Mouse (Mus musculus) midbrain, embryonic 14.5 days (tissue): ENCODE results near the gene Tpcn2. TPM values are rescaled to one million over a fixed set of nuclear protein-coding genes. Genes with fewer than 3 reads are reported as not detected.

ENCODE experiments used
- ATAC-seq: fragments of 200-750 bp; cut with Nextera tagmentation; 2 replicates; pipeline ENCODE4 v1.8.0; 2017; ENCODE audit warnings: moderate number of reproducible peaks, moderate library complexity; ENCODE audit not compliant: low FRiP score, low TSS enrichment
- DNase-seq: peaks from one replicate; pipeline ENCODE4 v3.0.0-alpha.2; 2015
- H3K27ac ChIP-seq: fragments of 300-500 bp; sonication (generic); replicated peaks from 2 replicates; pipeline ENCODE4 v1.5.1; 2014; ENCODE audit warnings: mild to moderate bottlenecking, low read depth, low read length, moderate library complexity
- H3K27me3 ChIP-seq: fragments of 300-500 bp; sonication (generic); 2 replicates; pipeline ENCODE4 v1.6.1; 2014; ENCODE audit warnings: low read length, control low read depth, mixed read lengths; ENCODE audit not compliant: control insufficient read depth, insufficient read depth
- H3K36me3 ChIP-seq: fragments of 300-500 bp; sonication (generic); 2 replicates; pipeline ENCODE4 v1.6.1; 2014; ENCODE audit warnings: low read length, control low read depth; ENCODE audit not compliant: control insufficient read depth, insufficient read depth
- H3K4me1 ChIP-seq: fragments of 300-500 bp; sonication (generic); 2 replicates; pipeline ENCODE4 v1.6.1; 2014; ENCODE audit warnings: mild to moderate bottlenecking, antibody characterized with exemption, low read length, control low read depth; ENCODE audit not compliant: control insufficient read depth, insufficient read depth
- H3K4me2 ChIP-seq: fragments of 300-500 bp; sonication (generic); 2 replicates; pipeline ENCODE4 v1.6.1; 2014; ENCODE audit warnings: mild to moderate bottlenecking, low read length, moderate library complexity
- H3K4me3 ChIP-seq: fragments of 300-500 bp; sonication (generic); replicated peaks from 2 replicates; pipeline ENCODE4 v1.5.1; 2014; ENCODE audit warnings: low read depth, low read length
- H3K9ac ChIP-seq: fragments of 300-500 bp; sonication (generic); replicated peaks from 2 replicates; pipeline ENCODE4 v1.6.1; 2014; ENCODE audit warnings: mild to moderate bottlenecking, low read length, moderate library complexity
- H3K9me3 ChIP-seq: fragments of 300-500 bp; sonication (generic); 2 replicates; pipeline ENCODE4 v1.6.1; 2016; ENCODE audit warnings: low read length, control low read depth, mixed read lengths; ENCODE audit not compliant: control insufficient read depth
- WGBS: fragments of 180-500 bp; shearing (Covaris S2); extraction: QIAGEN DNeasy Blood & Tissue Kit; methylation state at CpG from one replicate; pipeline ENCODE4 v1.1.7; 2014; 5-methylcytosine and 5-hydroxymethylcytosine counted together
- polyA plus RNA-seq: library from polyadenylated mRNA; unstranded; fragments of >200 nt; fragmentation: Nextera tagmentation; extraction: Ambion mirVana; gene quantifications from 2 replicates; pipeline ENCODE4 v1.2.1, GENCODE M21; 2014

Gene Tpcn2
- polyA plus RNA-seq, 1 experiment from 2014 or later: 1.4 TPM

DNA sequence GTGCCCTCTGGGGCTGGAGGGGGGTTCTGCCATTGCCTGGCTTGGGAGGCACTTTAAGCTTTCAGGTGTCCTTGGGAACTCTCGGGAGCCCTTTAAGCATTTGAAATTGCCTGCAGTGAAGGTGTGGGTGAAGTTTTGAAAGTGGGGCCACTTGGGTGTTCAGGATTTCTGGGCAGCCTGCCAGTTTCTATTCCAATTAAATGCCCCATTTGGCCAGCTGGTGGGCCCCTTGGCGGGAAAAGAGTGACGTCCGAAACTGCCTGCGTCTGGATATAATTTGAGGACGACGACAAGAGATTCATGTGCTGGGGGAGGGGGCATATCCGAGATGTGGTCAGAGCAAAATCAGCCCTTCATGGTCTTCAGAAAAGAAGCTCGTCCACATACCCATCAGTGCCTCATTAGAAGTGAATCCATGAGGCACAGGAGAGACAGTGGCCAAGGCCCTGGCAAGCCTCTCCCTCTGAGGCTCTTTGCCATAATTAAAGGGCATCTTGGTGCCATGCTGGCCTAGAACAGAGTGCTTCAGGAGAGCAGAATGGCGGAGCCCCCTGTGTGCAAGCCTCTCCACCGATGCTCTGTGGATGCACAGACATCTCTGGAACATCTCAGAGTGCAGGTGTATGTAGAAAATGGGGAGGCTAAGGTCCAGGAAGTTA lies 102.3 kb downstream of the Tpcn2 start:
- Histone ChIP-seq H3K9ac (no peak overlapping the region), H3K27ac (no peak overlapping the region), H3K4me3 (no peak overlapping the region), H3K4me1 (peaks cover 8% of the 10 kb centered on the region), H3K27me3 (no peaks in the 10 kb centered on the region), H3K36me3 (no peaks in the 10 kb centered on the region), H3K9me3 (no peaks in the 10 kb centered on the region), H3K4me2 (no peak overlapping the region)
- ATAC-seq (no peak), DNase-seq (peak; percentile 51)
- 64% methylated on average over 11 of the region's 11 CpGs for WGBS

DNA sequence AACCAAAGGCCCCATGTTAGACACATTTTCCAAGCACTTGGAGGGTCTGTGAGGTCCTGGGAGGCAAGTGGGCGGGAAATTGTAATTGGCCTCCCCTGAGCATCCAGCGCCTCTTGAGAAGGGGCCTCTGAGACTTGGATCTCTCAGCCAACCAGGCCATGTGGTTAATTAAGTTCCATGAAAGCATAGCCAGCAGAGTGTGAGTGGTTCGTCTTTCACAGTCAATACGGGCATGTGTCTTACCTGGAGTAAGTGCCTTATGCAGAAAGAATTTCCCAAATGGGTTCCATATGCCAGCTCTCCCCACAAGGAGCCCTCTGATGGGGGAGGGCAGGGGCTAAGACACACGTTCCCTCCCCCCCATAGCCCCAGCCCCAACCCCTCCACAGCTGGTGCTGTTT lies 104.1 kb downstream of the Tpcn2 start:
- ATAC-seq: no peak
- H3K4me2 ChIP-seq: no peak overlapping the region
- H3K36me3 ChIP-seq: no peaks in the 10 kb centered on the region
- WGBS: 65% methylated on average over 5 of the region's 5 CpGs
- no peak for DNase-seq
- H3K4me3 ChIP-seq: no peak overlapping the region
- H3K27ac ChIP-seq: no peak overlapping the region
- peaks cover 9% of the 10 kb centered on the region for H3K4me1 ChIP-seq
- no peaks in the 10 kb centered on the region for H3K9me3 ChIP-seq
- H3K9ac ChIP-seq: no peak overlapping the region
- H3K27me3 ChIP-seq: no peaks in the 10 kb centered on the region

DNA sequence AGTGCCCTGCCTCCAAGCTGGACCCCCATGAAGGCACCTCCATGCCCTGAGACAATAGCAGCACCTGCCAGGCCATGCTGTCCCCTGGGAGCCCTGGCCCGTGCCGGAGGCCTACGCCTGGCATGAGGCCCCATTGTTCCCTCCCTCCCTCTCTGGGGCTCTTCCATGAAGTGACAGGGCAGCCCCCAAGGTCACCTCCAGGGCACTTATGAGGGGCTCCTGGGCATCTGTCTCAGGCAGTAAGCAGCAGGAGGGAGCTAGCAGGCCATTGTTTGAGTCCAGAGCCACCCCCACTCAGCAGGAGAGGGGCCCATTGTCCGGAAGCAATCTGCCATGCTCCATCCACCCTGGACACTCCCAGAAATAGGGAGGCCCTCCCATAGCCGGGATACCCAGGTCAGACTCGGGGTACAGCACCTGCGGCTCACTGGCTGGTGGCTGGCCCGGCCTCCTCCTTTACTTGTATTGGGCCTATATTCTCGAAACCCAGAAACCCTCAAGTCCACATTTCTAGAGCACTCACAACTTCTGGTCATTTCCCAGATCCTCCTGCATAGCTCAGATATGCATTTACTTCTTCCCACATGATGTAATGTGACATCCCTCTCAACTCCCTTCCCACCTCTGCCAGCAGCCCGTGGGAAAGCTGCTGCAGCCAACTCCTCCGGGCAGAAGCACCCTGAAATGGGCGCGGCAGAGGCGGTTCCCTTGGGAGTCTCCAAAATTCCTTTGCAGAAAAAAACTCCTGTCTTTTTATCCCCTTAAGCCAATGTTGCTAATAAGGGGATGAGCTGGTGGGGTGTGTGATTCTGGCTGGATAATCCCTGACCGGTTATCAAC lies 106.8 kb downstream of the Tpcn2 start:
- H3K9ac ChIP-seq: no peak overlapping the region
- no peak for ATAC-seq
- H3K27me3 ChIP-seq: no peaks in the 10 kb centered on the region
- peaks cover 13% of the 10 kb centered on the region for H3K4me1 ChIP-seq
- no peak for DNase-seq
- H3K36me3 ChIP-seq: no peaks in the 10 kb centered on the region
- no peak overlapping the region for H3K27ac ChIP-seq
- H3K9me3 ChIP-seq: no peaks in the 10 kb centered on the region
- 32% methylated on average over 15 of the region's 15 CpGs for WGBS
- no peak overlapping the region for H3K4me3 ChIP-seq
- no peak overlapping the region for H3K4me2 ChIP-seq

DNA sequence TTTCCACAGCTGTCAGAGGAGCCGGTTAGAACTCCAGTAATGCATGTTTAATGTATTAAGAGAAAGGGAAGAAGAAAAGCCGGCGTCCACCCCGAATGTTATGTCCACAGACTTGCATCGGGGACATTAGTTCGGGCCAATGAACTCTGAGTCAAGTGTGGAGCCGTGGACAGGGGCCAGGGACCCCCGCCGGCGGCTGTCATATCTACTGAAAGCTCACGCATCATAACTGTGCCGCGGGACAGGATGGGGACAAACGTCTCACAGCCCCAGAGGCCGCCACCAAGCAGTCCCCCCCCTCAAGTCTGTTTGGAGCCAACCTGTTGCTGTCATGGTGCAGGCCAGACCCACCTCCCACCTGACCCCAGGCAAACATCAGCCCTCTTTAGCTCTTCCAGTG lies 110.2 kb downstream of the Tpcn2 start:
- H3K9ac ChIP-seq: no peak overlapping the region; the same call in 1 of the 2 replicates
- peaks cover 13% of the 10 kb centered on the region for H3K4me1 ChIP-seq
- peak overlapping the region; percentile 38 for H3K4me2 ChIP-seq
- WGBS: 17% methylated on average over 15 of the region's 15 CpGs
- ATAC-seq (no peak; the same call in 1 of the 2 replicates), DNase-seq (no peak)
- no peaks in the 10 kb centered on the region for H3K9me3 ChIP-seq
- H3K36me3 ChIP-seq: no peaks in the 10 kb centered on the region
- H3K4me3 ChIP-seq: no peak overlapping the region
- 0 out of 2 replicates have a peak overlapping the region, but pooled peaks have one; percentile 50 for H3K27ac ChIP-seq
- H3K27me3 ChIP-seq: no peaks in the 10 kb centered on the region

DNA sequence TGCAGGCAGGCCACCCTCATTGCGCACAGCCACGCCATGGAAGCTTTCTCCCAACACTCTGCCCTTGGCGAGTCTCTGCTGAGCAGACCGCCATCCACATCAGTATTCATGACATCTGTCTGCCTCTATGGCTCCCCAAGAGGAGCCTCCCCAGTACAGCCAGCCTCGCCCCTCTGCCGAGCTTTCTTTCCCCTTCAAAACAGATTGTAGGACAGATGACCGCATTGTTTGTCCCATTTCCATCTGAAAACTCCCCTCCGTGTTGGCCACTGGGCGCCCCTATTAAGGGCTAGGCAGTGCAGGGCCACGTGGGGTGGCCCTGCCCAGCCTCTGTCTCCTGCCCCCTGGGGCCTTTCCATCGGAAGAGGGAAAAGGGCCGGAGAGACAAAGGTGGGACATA lies 110.7 kb downstream of the Tpcn2 start:
- Histone ChIP-seq H3K36me3 (no peaks in the 10 kb centered on the region), H3K9ac (no peak overlapping the region; the same call in 1 of the 2 replicates), H3K4me2 (peak overlapping the region; percentile 38), H3K4me1 (peaks cover 13% of the 10 kb centered on the region), H3K4me3 (no peak overlapping the region), H3K27me3 (no peaks in the 10 kb centered on the region), H3K9me3 (no peaks in the 10 kb centered on the region), H3K27ac (0 out of 2 replicates have a peak overlapping the region, but pooled peaks have one; percentile 50)
- ATAC-seq (peak; percentile 82), DNase-seq (peak; percentile 69)
- under 1% methylated on average over 12 of the region's 12 CpGs for WGBS

DNA sequence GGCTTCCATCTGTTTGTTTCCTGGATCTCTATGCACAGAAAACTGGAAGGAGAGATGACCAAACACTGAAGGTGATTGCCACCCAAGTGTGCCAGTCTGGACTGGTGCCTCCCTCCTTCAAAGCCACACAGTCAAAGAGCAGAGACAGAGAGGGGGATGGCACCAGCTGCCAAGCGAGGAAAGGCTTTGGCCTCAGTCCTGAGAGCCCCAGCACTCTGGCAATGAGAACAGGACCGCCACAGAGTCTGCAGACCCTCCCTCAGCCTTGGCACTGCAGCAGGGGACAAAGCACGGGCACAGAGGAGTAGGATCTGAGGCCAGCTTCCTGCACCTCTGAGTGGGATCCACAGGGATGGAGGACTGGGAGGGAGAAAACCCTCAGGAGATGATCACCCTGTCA lies 114.1 kb downstream of the Tpcn2 start:
- DNase-seq (peak; percentile 25), ATAC-seq (no peak)
- Histone ChIP-seq H3K4me3 (no peak overlapping the region), H3K36me3 (no peaks in the 10 kb centered on the region), H3K9me3 (no peaks in the 10 kb centered on the region), H3K9ac (no peak overlapping the region), H3K27ac (no peak overlapping the region), H3K4me2 (no peak overlapping the region), H3K27me3 (no peaks in the 10 kb centered on the region), H3K4me1 (peaks cover 4% of the 10 kb centered on the region)
- 67% methylated on average over 3 of the region's 3 CpGs for WGBS

DNA sequence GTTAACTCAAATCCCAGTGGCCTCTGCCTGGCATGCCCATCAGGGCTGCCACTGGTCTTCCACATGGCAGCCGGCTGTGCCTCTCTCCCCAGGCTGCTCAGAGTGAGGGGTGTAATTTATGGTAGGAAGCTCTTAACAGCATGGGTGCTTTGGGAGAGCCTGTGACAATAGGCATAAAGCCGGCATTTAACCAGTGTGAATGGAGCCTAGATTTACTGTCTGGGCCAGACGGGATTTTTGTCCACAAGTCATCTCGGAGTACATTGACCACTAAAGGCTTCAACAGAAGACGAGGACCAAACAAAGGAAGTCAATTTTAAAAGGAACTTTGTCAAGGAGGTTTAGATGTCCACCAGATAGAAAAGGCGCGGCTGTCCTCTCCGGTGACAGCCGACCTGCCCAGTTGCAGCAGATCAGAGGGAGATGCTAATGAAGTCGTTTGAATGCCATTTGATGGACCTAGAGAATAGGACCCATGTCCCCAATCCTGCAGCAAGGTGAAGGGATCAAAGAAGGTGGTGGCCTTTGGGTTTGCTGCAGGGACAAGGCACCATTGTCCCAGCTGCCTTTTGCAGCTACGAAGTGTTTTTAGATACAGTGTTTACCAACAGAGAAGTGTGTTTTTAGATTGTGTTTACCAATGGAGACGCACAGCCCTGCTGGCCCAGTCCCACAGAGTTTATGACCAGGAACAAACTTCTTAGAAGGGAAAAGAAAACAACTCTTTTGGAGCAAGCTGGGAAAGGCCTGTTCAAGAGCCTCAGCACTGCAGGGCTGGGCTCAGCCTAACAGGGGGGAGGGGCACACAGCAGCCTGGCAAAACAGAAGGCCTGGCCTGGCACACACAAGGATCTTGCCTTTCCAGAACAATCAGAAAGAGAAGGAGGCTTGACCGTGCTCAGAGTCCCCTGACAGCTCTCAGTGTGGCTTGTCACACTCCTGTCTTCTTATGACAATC lies 124.2 kb downstream of the Tpcn2 start:
- Histone ChIP-seq H3K4me3 (no peak overlapping the region), H3K9me3 (no peaks in the 10 kb centered on the region), H3K9ac (no peak overlapping the region), H3K36me3 (no peaks in the 10 kb centered on the region), H3K27ac (peak overlapping the region; percentile 26; the same call in 1 of the 2 replicates), H3K27me3 (no peaks in the 10 kb centered on the region), H3K4me1 (peaks cover 14% of the 10 kb centered on the region; the same call in 1 of the 2 replicates), H3K4me2 (no peak overlapping the region)
- 7% methylated on average over 13 of the region's 13 CpGs for WGBS
- DNase-seq (peak; percentile 67), ATAC-seq (peak; percentile 57; the same call in 1 of the 2 replicates)

DNA sequence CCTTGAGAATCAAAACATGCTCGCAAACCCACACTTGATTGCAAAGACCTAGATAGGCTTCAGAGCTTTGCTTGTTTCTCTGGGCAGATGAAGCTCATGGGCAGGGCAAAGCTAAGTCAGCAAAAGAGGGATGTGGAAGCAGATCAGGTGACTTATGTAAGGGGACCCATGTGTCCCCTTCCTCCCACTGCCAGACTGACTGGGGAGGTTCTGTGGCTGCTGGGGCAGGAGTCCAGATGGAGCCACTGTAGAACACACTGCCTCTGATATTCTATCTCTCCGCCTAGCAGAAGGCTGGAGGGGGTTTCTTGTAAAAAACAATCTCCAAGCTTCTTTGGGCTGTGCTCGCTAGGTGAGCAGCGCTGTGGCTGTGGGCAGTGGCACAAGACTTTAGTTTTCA lies 128.1 kb downstream of the Tpcn2 start:
- ATAC-seq (no peak), DNase-seq (no peak)
- WGBS: 91% methylated on average over 4 of the region's 4 CpGs
- Histone ChIP-seq H3K4me2 (no peak overlapping the region), H3K36me3 (no peaks in the 10 kb centered on the region), H3K4me3 (no peak overlapping the region), H3K4me1 (peaks cover 14% of the 10 kb centered on the region; the same call in 1 of the 2 replicates), H3K27me3 (no peaks in the 10 kb centered on the region), H3K9me3 (no peaks in the 10 kb centered on the region), H3K27ac (no peak overlapping the region), H3K9ac (no peak overlapping the region)
